8 mouse cellular contexts compared by ENCODE assay signal in genomic region chr8:94678582-94678981, GRCm38 (mm10). TPM values are rescaled to one million over a fixed set of nuclear protein-coding genes. Genes with fewer than 3 reads are reported as not detected.
DNase-seq lines count a peak whose midpoint lies in the region; ATAC-seq and TF ChIP-seq lines count a peak whose summit lies in the region.

No protein-coding gene starts in this region.

- no peak overlapping the region for H3K9ac ChIP-seq in stomach, embryonic 15.5 days

- H3K27me3 ChIP-seq in cerebellum, adult 2 months (ENCODE audit: control insufficient read depth, insufficient read depth, low read length): no peaks in the 10 kb centered on the region
- no peaks in the 10 kb centered on the region for H3K27me3 ChIP-seq in stomach, embryonic 15.5 days (replicated peaks)

- H3K4me1 ChIP-seq in cerebellum, adult 2 months (ENCODE audit: control insufficient read depth, insufficient read depth, low read length): no peaks in the 10 kb centered on the region
- peaks cover 39% of the 10 kb centered on the region for H3K4me1 ChIP-seq in lung, adult 2 months (ENCODE audit: control insufficient read depth, insufficient read depth, low read length)
- peaks cover 21% of the 10 kb centered on the region for H3K4me1 ChIP-seq in stomach, embryonic 15.5 days

- 50% methylated on average over 9 of the region's 9 CpGs for WGBS in cerebellum, adult 2 months
- 15% methylated on average over 9 of the region's 9 CpGs for WGBS in lung, adult 2 months
- WGBS in stomach, embryonic 15.5 days: 17% methylated on average over 9 of the region's 9 CpGs

- ATAC-seq in stomach, embryonic 15.5 days (ENCODE audit: insufficient read depth, low FRiP score, low read depth): peak; percentile 47; the same call in 1 of the 2 replicates

- no peak for TF ChIP-seq CTCF in cerebellum, adult 2 months (IDR thresholded peaks at IDR 0.05; ENCODE audit: borderline replicate concordance, insufficient read depth, low read depth, low read length)
- TF ChIP-seq CTCF in lung, adult 2 months (IDR thresholded peaks at IDR 0.05; ENCODE audit: insufficient read depth, low read length): no peak

- TF ChIP-seq POLR2A in cerebellum, adult 2 months (IDR thresholded peaks at IDR 0.05; ENCODE audit: borderline replicate concordance, insufficient read depth, low read length): no peak
- peak; percentile 59; the same call in 1 of the 2 replicates for TF ChIP-seq POLR2A in lung, adult 2 months (IDR thresholded peaks at IDR 0.05; ENCODE audit: borderline replicate concordance, extremely low read depth, low read depth, low read length)

- no peak for DNase-seq in cerebellum, adult 2 months
- no peak for DNase-seq in cerebellum, postnatal 14 days
- DNase-seq in right cerebral cortex, adult 2 months (ENCODE audit: low spot score in 2 of 2): peak; percentile 36 to 47
- DNase-seq in right cerebral cortex, postnatal 14 days: no peak
- DNase-seq in lung, adult 2 months: no peak
- DNase-seq in gastrocnemius, adult 8-10 months (ENCODE audit: low spot score in 2 of 2): no peak
- DNase-seq in cerebellum, adult 11 months: no peak

- peaks cover 7% of the 10 kb centered on the region for H3K36me3 ChIP-seq in stomach, embryonic 15.5 days

- H3K4me2 ChIP-seq in stomach, embryonic 15.5 days: 0 out of 2 replicates have a peak overlapping the region, but pooled peaks have one; percentile 9

- peak overlapping the region; percentile 84; the same call in 1 of the 2 replicates for H3K27ac ChIP-seq in cerebellum, adult 2 months (ENCODE audit: insufficient read depth, low read length)
- H3K27ac ChIP-seq in stomach, embryonic 15.5 days: peak overlapping the region; percentile 73

- H3K9me3 ChIP-seq in stomach, embryonic 15.5 days: no peaks in the 10 kb centered on the region

- H3K4me3 ChIP-seq in cerebellum, adult 2 months (replicated peaks; ENCODE audit: insufficient read depth, low read depth, low read length): no peak overlapping the region
- H3K4me3 ChIP-seq in lung, adult 2 months (replicated peaks; ENCODE audit: extremely low read depth, low read depth, low read length): no peak overlapping the region
- no peak overlapping the region for H3K4me3 ChIP-seq in stomach, embryonic 15.5 days (replicated peaks)

RNA-seq across cellular contexts. Expression of gene Arl2bp, which starts 12.2 kb away (rescaled TPM):
- 198 and 211 TPM in 2 replicates for polyA plus RNA-seq in cerebellum, adult 2 months (2012; rRNA removed)
- 104 and 126 TPM in 2 replicates for polyA plus RNA-seq in lung, adult 2 months (2012; rRNA removed)
- polyA plus RNA-seq in stomach, embryonic 15.5 days (2015; fragmentation: Nextera tagmentation; extraction: Ambion mirVana): 129 and 137 TPM in 2 replicates
- 10 to 100 TPM; 43.4 to 55.1 (median 45.7) TPM for total RNA-seq in gastrocnemius, adult 8-10 months (2022)

RNA-seq across cellular contexts. Expression of gene Pllp, which starts 17.5 kb away (rescaled TPM):
- 214 and 242 TPM in 2 replicates for polyA plus RNA-seq in cerebellum, adult 2 months (2012; rRNA removed)
- polyA plus RNA-seq in lung, adult 2 months (2012; rRNA removed): 108 and 172 TPM in 2 replicates
- 71.7 and 79.4 TPM in 2 replicates for polyA plus RNA-seq in stomach, embryonic 15.5 days (2015; fragmentation: Nextera tagmentation; extraction: Ambion mirVana)
- 1 to 10 TPM in 2 of 4 experiments, under 1 TPM in 1, not detected in 1; 0.92 to 2.5 (median 1.8) TPM for total RNA-seq in gastrocnemius, adult 8-10 months (2022)

Comparison
In these comparisons a context has a peak if more than half of its experiments do, and no peak if none do; other contexts are left out.
1. DNase-seq: peak in right cerebral cortex, adult 2 months (2 of 2); none in cerebellum, adult 2 months (0 of 2), cerebellum, postnatal 14 days (0 of 2), right cerebral cortex, postnatal 14 days (single experiment), lung, adult 2 months (single experiment), gastrocnemius, adult 8-10 months (0 of 2) and cerebellum, adult 11 months (single experiment).